Mouse (Mus musculus) cerebellum, adult 2 months (tissue): ENCODE data around the gene Olfr203.

Experiments used
- CTCF ChIP-seq: fragments of 200-500 bp; IDR thresholded peaks from 2 replicates; pipeline ENCODE4 v1.5.1; 2011; ENCODE audit warnings: low read depth, mild to moderate bottlenecking, control low read depth, low read length, moderate library complexity, borderline replicate concordance; ENCODE audit not compliant: insufficient read depth
- POLR2A ChIP-seq: fragments of 200-500 bp; IDR thresholded peaks from 2 replicates; pipeline ENCODE4 v1.6.1; 2011; ENCODE audit warnings: low read length, control low read depth, borderline replicate concordance; ENCODE audit not compliant: insufficient read depth

GRCm38 (mm10) chr16:59349146-59349545 lies 50.5 kb downstream of the Olfr203 start, which contains the start of gene Olfr206:
- TF ChIP-seq CTCF (no peak), POLR2A (no peak)
